ENCODE assay signal across 9 mouse cellular contexts in genomic region chr1:187997584-187998338, GRCm38 (mm10).
A peak's percentile ranks its signal among the peaks of the same experiment; 100 is the strongest.
DNase-seq lines count a peak whose midpoint lies in the region; ATAC-seq lines count a peak whose summit lies in the region.
"Had no signal": no experiment of that assay in that cellular context is flagged by ENCODE, and none has a peak within 500 bp of the region (broad histone marks: within the 10 kb centered on the region; RNA-seq: fewer than 3 reads in every experiment).

No protein-coding gene starts in this region.

- ATAC-seq in cerebellum, adult (ENCODE audit: insufficient number of reproducible peaks, low FRiP score, low TSS enrichment) = peak; percentile 97
- peak; percentile 82 for ATAC-seq in heart, embryonic 13.5 days (ENCODE audit: extremely low read depth, insufficient number of reproducible peaks, low FRiP score, low TSS enrichment)
- peak; percentile 97 for ATAC-seq in kidney, embryonic 15.5 days (replicated peaks; ENCODE audit: low FRiP score)
- ATAC-seq in midbrain, embryonic 15.5 days (replicated peaks) = peak; percentile 95
- peak; percentile 95 for ATAC-seq in stomach, embryonic 16.5 days (ENCODE audit: insufficient read depth, low FRiP score)

- under 1% methylated on average over 39 of the region's 39 CpGs for WGBS in forebrain, embryonic 10.5 days
- WGBS in heart, embryonic 13.5 days = under 1% methylated on average over 39 of the region's 39 CpGs
- WGBS in kidney, embryonic 15.5 days = under 1% methylated on average over 39 of the region's 39 CpGs
- under 1% methylated on average over 39 of the region's 39 CpGs for WGBS in midbrain, embryonic 15.5 days
- under 1% methylated on average over 39 of the region's 39 CpGs for WGBS in stomach, embryonic 16.5 days

- H3K4me2 ChIP-seq in heart, embryonic 13.5 days = peak overlapping the region; percentile 74
- peak overlapping the region; percentile 78 for H3K4me2 ChIP-seq in kidney, embryonic 15.5 days
- peak overlapping the region; percentile 92 for H3K4me2 ChIP-seq in midbrain, embryonic 15.5 days
- peak overlapping the region; percentile 80 for H3K4me2 ChIP-seq in stomach, embryonic 16.5 days (ENCODE audit: low read depth, low read length)

- no peak overlapping the region for H3K27ac ChIP-seq in forebrain, embryonic 10.5 days
- peak overlapping the region; percentile 81 for H3K27ac ChIP-seq in heart, embryonic 13.5 days (replicated peaks)
- no peak overlapping the region for H3K27ac ChIP-seq in kidney, embryonic 15.5 days
- 0 out of 2 replicates have a peak overlapping the region, but pooled peaks have one; percentile 0 for H3K27ac ChIP-seq in midbrain, embryonic 15.5 days
- H3K27ac ChIP-seq in stomach, embryonic 16.5 days (ENCODE audit: low read length) = no peak overlapping the region

- peak; percentile 76 for DNase-seq in forebrain, embryonic 10.5 days (ENCODE audit: extremely low spot score, low spot score)
- peak; percentile 61 for DNase-seq in liver
- DNase-seq in spleen, postnatal 4 days (ENCODE audit: low spot score in 2 of 2) = no peak

- no peaks in the 10 kb centered on the region for H3K9me3 ChIP-seq in forebrain, embryonic 10.5 days
- H3K9me3 ChIP-seq in heart, embryonic 13.5 days = no peaks in the 10 kb centered on the region
- H3K9me3 ChIP-seq in kidney, embryonic 15.5 days (replicated peaks) = no peaks in the 10 kb centered on the region
- no peaks in the 10 kb centered on the region for H3K9me3 ChIP-seq in midbrain, embryonic 15.5 days
- no peaks in the 10 kb centered on the region for H3K9me3 ChIP-seq in stomach, embryonic 16.5 days (replicated peaks; ENCODE audit: control insufficient read depth, low read length)

- peak overlapping the region; percentile 84 for H3K9ac ChIP-seq in heart, embryonic 13.5 days
- H3K9ac ChIP-seq in kidney, embryonic 15.5 days = no peak overlapping the region
- H3K9ac ChIP-seq in midbrain, embryonic 15.5 days = peak overlapping the region; percentile 6
- peak overlapping the region; percentile 61; the same call in 1 of the 2 replicates for H3K9ac ChIP-seq in stomach, embryonic 16.5 days (ENCODE audit: low read length)

- H3K36me3 ChIP-seq in forebrain, embryonic 10.5 days (replicated peaks) = no peaks in the 10 kb centered on the region
- no peaks in the 10 kb centered on the region for H3K36me3 ChIP-seq in heart, embryonic 13.5 days
- no peaks in the 10 kb centered on the region for H3K36me3 ChIP-seq in kidney, embryonic 15.5 days
- no peaks in the 10 kb centered on the region for H3K36me3 ChIP-seq in midbrain, embryonic 15.5 days (replicated peaks)
- H3K36me3 ChIP-seq in stomach, embryonic 16.5 days (ENCODE audit: control insufficient read depth, insufficient read depth, low read length) = no peaks in the 10 kb centered on the region

- H3K4me3 ChIP-seq in forebrain, embryonic 10.5 days = peak overlapping the region; percentile 53
- H3K4me3 ChIP-seq in heart, embryonic 13.5 days = peak overlapping the region; percentile 68
- peak overlapping the region; percentile 46 for H3K4me3 ChIP-seq in kidney, embryonic 15.5 days (replicated peaks)
- peak overlapping the region; percentile 52 for H3K4me3 ChIP-seq in midbrain, embryonic 15.5 days
- H3K4me3 ChIP-seq in stomach, embryonic 16.5 days (replicated peaks; ENCODE audit: low read length) = peak overlapping the region; percentile 51
- H3K4me3 ChIP-seq: erythroblast, embryonic 14.5 days had no signal

- peaks cover 8% of the 10 kb centered on the region for H3K4me1 ChIP-seq in forebrain, embryonic 10.5 days
- H3K4me1 ChIP-seq in heart, embryonic 13.5 days = peaks cover 11% of the 10 kb centered on the region; the same call in 1 of the 2 replicates
- H3K4me1 ChIP-seq in kidney, embryonic 15.5 days = peaks cover 8% of the 10 kb centered on the region; the same call in 1 of the 2 replicates
- H3K4me1 ChIP-seq in midbrain, embryonic 15.5 days = peaks cover 15% of the 10 kb centered on the region
- no peaks in the 10 kb centered on the region for H3K4me1 ChIP-seq in stomach, embryonic 16.5 days (ENCODE audit: control insufficient read depth, insufficient read depth, low read length)

- peaks cover 54% of the 10 kb centered on the region for H3K27me3 ChIP-seq in forebrain, embryonic 10.5 days (ENCODE audit: poor library complexity, severe bottlenecking)
- no peaks in the 10 kb centered on the region for H3K27me3 ChIP-seq in heart, embryonic 13.5 days (replicated peaks)
- peaks cover 53% of the 10 kb centered on the region for H3K27me3 ChIP-seq in kidney, embryonic 15.5 days
- H3K27me3 ChIP-seq in midbrain, embryonic 15.5 days (replicated peaks) = no peaks in the 10 kb centered on the region
- H3K27me3 ChIP-seq in stomach, embryonic 16.5 days (ENCODE audit: control insufficient read depth, insufficient read depth, low read length) = no peaks in the 10 kb centered on the region

Comparison
In these comparisons a context has a peak if more than half of its experiments do, and no peak if none do; other contexts are left out.
1. DNase-seq: peak in forebrain, embryonic 10.5 days (single experiment) and liver (single experiment); none in spleen, postnatal 4 days (0 of 2).
2. H3K27ac ChIP-seq: peak in heart, embryonic 13.5 days (single experiment) and midbrain, embryonic 15.5 days (single experiment); none in forebrain, embryonic 10.5 days (single experiment), kidney, embryonic 15.5 days (single experiment) and stomach, embryonic 16.5 days (single experiment).
3. Peak in every context shown above with its lines, with median percentiles within 50 percentile points of each other: ATAC-seq, H3K4me3 ChIP-seq and H3K4me2 ChIP-seq.